Mouse (Mus musculus): Measurements from ENCODE around the gene Metrnl. TPM values are rescaled to one million over a fixed set of nuclear protein-coding genes. Genes with fewer than 3 reads are reported as not detected.
A peak's percentile ranks its signal among the peaks of the same experiment; 100 is the strongest.
"Not testable (repeated sequence)": the region's sequence is repeated elsewhere in the genome, so short reads cannot be mapped to it uniquely, and the experiment has no call there.

Gene Metrnl
- 23.4 and 24.9 TPM in 2 replicates for polyA plus RNA-seq (2015; fragmentation: Nextera tagmentation; extraction: Ambion mirVana)

DNA sequence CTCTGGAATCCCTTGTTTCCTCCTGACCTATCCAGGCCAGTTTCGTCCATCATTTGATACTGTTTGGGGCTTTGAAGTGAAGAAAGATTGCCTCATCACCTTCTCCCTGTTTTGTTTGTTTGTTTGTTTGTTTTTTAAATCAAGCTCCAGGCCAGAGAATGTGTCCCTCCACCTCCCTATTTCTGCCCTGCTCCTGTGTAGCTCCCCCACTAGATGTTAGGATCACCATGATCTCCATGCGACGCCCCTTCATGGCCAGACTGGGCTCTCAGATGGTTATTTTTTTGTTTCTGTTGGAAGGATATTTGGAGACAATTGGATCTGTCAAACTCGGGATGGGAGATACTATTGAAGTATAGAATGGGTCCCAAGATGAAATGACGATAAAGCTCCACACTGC, at the start of gene Metrnl:
TSS of gene Metrnl (plus strand) at position 301 of the 400 bp plus-strand sequence.
- H3K36me3 ChIP-seq: no peaks in the 10 kb centered on the region
- peak within 1 kb of the TSS; percentile 69 for H3K4me3 ChIP-seq (replicated peaks)
- no peaks in the 10 kb centered on the region for H3K9me3 ChIP-seq (replicated peaks)
- no peak for ATAC-seq (ENCODE audit: low FRiP score)
- H3K9ac ChIP-seq (replicated peaks): peak within 1 kb of the TSS; percentile 55
- H3K27ac ChIP-seq (replicated peaks): peak within 1 kb of the TSS; percentile 63
- H3K4me1 ChIP-seq: peaks cover 29% of the 10 kb centered on the region
- H3K27me3 ChIP-seq (replicated peaks): peaks cover 33% of the 10 kb centered on the region
- peak within 1 kb of the TSS; percentile 95 for H3K4me2 ChIP-seq
- WGBS: 90% methylated on average over 5 of the region's 5 CpGs

DNA sequence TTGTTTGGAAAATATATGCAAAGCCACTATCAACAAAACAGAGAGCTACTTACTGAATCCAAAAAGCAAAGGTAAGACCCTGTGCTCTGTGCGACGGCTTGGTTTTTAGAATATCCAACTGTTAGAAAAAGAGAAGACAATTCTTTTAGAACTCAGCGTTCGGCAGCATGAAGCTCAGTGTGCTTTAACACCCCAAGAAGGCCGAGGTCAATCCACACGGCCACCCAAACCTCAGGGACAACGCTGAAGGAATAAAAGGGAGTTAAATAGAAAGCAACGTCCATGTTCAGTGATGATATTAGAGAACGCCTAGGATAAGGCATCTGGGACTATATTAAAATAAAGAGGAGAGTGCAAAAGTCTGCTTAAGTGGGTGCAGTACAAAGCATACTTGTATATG, 49.8 kb upstream of the Metrnl start:
- WGBS: 95% methylated on average over 9 of the region's 9 CpGs
- no peak for ATAC-seq (ENCODE audit: low FRiP score)

DNA sequence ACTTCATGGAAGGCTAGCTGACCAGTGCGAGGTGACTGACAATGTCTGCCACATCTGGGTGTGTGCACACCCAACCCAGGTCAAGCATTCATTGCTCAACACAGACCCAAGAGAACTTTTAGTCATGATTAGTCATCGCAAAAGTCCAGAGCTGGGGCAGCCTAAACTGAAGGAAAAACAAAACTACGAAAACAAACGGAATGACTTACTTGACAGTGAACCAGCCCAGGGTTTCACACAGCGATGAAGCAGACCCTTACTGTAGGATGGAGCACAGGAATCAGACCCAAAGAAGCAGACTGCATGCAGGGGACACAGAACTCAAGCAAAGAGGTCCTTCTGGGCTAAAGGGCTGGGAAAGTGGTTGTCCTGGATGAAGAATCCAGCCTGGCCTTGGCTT, 49.4 kb upstream of the Metrnl start:
- H3K9me3 ChIP-seq (replicated peaks): no peaks in the 10 kb centered on the region
- no peak overlapping the region for H3K27ac ChIP-seq (replicated peaks)
- WGBS: 93% methylated on average over 5 of the region's 5 CpGs
- H3K27me3 ChIP-seq (replicated peaks): no peaks in the 10 kb centered on the region
- no peak overlapping the region for H3K4me3 ChIP-seq (replicated peaks)
- no peak overlapping the region for H3K4me2 ChIP-seq
- ATAC-seq (ENCODE audit: low FRiP score): no peak
- no peak overlapping the region for H3K9ac ChIP-seq (replicated peaks)
- H3K36me3 ChIP-seq: no peaks in the 10 kb centered on the region; the same call in 1 of the 2 replicates
- H3K4me1 ChIP-seq: no peaks in the 10 kb centered on the region

More for the DNA sequence above, 49.8 kb upstream of the Metrnl start:
- no peaks in the 10 kb centered on the region for H3K9me3 ChIP-seq (replicated peaks)
- H3K27ac ChIP-seq (replicated peaks): no peak overlapping the region
- H3K4me3 ChIP-seq (replicated peaks): no peak overlapping the region
- no peaks in the 10 kb centered on the region for H3K4me1 ChIP-seq
- no peaks in the 10 kb centered on the region for H3K27me3 ChIP-seq (replicated peaks)
- no peak overlapping the region for H3K4me2 ChIP-seq
- H3K9ac ChIP-seq (replicated peaks): no peak overlapping the region
- no peaks in the 10 kb centered on the region; the same call in 1 of the 2 replicates for H3K36me3 ChIP-seq

DNA sequence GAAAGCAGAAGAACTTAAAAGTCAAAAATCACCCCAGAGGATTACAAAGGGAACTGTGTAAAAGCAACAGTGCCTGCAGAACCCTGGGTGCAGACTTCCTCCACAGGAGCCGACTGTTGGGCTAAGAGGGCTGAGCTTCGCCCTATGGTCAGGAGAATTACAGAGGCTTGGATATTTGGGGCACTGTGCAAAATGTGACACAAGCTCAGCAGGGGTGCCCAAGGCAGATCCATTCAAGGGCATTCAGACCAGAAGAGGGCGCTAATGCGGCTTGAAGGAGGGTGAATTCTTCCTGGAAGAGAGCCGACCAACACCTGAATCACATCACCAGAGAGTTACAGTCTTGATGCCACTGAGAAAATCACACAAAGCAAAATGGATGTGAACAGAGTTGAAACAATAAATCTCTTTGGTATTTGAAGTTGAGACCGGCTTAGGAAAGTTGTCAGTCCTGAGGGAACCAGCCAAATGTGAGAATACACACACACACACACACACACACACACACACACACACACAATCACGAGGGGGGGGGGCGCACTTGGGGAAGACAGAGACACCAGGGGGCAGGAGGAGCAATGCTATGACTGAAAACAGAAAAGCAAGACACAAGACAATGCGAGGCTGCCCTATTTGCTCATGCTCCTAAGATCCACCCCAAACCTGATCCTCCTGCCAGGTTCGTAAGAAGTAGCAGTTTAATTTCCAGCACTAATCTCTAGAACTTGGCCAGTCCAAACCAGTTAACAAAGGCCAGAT, 48.6 kb upstream of the Metrnl start:
- no peak overlapping the region for H3K4me3 ChIP-seq (replicated peaks)
- WGBS: 51% methylated on average over 10 of the region's 10 CpGs
- no peaks in the 10 kb centered on the region; the same call in 1 of the 2 replicates for H3K36me3 ChIP-seq
- no peak overlapping the region for H3K27ac ChIP-seq (replicated peaks)
- no peak overlapping the region for H3K4me2 ChIP-seq
- H3K9ac ChIP-seq (replicated peaks): no peak overlapping the region
- H3K4me1 ChIP-seq: no peaks in the 10 kb centered on the region
- no peaks in the 10 kb centered on the region for H3K9me3 ChIP-seq (replicated peaks)
- no peak for ATAC-seq (ENCODE audit: low FRiP score)
- no peaks in the 10 kb centered on the region for H3K27me3 ChIP-seq (replicated peaks)

DNA sequence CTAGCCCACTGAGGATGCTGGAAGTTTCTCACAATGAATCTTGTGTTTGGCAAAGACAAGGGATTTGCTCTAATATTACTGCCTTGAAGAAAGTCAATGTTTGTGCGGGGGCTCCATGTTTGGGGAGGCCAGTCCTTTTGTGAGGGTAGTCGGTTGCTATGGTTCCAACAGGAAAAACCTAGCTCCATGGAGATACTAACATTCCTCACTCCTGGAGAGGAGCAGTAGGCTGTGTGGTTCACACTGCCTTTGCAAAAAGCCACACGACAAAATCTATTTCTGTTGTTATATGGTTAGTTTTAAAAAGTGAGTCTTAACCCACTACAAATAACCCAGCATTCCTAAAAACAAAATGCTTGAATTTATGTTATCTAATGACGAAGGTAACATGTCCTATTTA, 47.7 kb upstream of the Metrnl start:
- Histone ChIP-seq H3K4me1 (no peaks in the 10 kb centered on the region), H3K27me3 (replicated peaks) (no peaks in the 10 kb centered on the region), H3K36me3 (no peaks in the 10 kb centered on the region; the same call in 1 of the 2 replicates), H3K9me3 (replicated peaks) (no peaks in the 10 kb centered on the region), H3K9ac (replicated peaks) (no peak overlapping the region), H3K4me3 (replicated peaks) (no peak overlapping the region), H3K4me2 (no peak overlapping the region), H3K27ac (replicated peaks) (no peak overlapping the region)
- ATAC-seq (ENCODE audit: low FRiP score): no peak
- 67% methylated on average over 4 of the region's 4 CpGs for WGBS

DNA sequence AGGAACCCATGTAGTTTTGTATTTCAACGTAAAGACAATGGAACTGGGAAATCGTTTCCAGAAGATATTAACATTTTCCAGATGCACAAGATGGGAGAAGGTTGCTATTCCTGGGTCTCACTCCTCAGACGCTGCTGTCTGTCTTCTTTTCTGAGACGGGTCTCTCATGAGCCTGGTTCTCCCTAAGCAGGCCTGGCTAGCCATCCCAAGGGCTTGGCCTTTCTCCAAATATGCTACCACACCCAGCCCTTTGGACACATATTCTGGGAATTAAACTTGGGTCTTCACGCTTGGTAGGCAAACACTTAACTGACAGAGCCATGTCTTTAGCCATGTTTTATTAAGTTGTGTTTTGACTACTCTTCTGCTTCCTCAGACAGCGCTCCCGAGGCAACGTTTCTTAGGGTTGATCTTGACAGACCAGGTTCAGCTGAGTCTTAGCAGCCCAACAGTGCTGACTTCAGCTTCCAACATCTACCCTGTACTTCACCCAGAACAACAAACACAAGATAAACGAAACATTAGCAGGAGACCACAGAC, 46.9 kb upstream of the Metrnl start:
- H3K4me1 ChIP-seq: no peaks in the 10 kb centered on the region
- H3K4me3 ChIP-seq (replicated peaks): no peak overlapping the region
- H3K27me3 ChIP-seq (replicated peaks): no peaks in the 10 kb centered on the region
- ATAC-seq (ENCODE audit: low FRiP score): no peak
- no peaks in the 10 kb centered on the region; the same call in 1 of the 2 replicates for H3K36me3 ChIP-seq
- no peak overlapping the region for H3K9ac ChIP-seq (replicated peaks)
- no peak overlapping the region for H3K4me2 ChIP-seq
- H3K27ac ChIP-seq (replicated peaks): no peak overlapping the region
- WGBS: 85% methylated on average over 9 of the region's 9 CpGs
- H3K9me3 ChIP-seq (replicated peaks): no peaks in the 10 kb centered on the region

DNA sequence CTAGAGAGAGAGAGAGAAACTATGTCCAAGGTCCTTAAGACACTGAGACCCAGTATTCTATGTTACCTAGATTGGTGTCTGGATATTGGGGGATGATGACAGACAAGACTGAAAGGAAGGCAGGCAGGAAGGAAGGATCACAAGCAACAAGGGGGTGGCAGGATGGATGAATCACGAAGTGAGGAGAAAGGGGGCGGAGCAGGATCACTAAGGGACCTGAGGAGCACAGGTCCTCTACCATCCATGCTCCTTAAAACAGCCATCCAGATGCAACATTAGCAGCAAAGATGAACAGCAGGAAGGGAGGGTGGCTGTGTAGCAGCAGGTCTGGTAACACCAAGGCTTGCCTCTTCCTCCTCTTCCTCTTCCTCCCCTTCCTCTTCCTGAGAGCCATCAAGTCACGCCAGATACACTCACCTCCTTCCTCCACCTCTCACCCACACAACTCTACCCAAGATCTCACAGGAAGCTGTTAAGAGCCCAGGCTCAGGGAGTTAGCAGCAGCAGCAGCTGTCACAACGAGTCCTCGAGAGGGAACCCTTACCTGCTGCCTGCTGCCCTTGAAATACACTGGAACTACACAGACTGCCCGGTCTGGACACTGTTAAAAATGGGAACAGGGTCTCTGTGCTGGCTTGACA, 46.1 kb upstream of the Metrnl start:
- Histone ChIP-seq H3K4me2 (no peak overlapping the region), H3K9me3 (replicated peaks) (no peaks in the 10 kb centered on the region), H3K27me3 (replicated peaks) (no peaks in the 10 kb centered on the region), H3K27ac (replicated peaks) (no peak overlapping the region), H3K9ac (replicated peaks) (no peak overlapping the region), H3K4me3 (replicated peaks) (no peak overlapping the region), H3K36me3 (no peaks in the 10 kb centered on the region; the same call in 1 of the 2 replicates), H3K4me1 (no peaks in the 10 kb centered on the region)
- ATAC-seq (ENCODE audit: low FRiP score): no peak
- WGBS: 90% methylated on average over 6 of the region's 6 CpGs

DNA sequence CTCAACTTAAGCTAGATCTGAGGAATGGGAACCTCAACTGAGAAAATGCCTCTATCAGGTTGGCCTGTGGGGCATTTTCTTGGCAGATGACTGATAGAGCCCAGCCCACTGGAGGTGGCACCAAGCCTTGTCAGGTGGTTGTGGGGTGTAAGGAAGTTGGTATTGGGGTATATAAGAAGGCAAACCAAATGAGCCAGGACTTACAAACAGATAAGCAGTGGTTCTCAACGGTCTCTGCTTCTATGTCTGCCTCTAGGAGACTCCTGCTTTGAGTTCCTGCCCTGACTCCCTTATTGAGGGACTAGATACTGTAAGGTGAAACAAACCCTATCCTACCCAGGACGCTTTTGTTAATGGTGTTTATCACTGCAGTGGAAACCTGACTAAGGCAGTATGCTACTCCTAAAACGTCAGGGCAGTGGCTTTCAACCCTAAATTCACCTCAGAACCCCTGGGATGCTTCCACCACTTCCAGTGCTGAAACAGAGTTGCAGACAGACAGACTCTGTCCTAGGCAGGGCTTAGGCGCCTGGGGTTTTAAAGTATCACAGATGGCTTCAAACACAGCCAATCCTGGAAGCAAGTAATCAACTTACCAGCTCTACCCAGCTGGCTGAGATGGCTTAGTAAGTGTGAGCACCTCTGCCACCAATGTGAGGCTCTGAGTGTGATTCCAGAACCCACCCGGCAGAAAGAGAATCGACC, 45.4 kb upstream of the Metrnl start:
- Histone ChIP-seq H3K27me3 (replicated peaks) (no peaks in the 10 kb centered on the region), H3K4me1 (no peaks in the 10 kb centered on the region), H3K36me3 (no peaks in the 10 kb centered on the region), H3K9me3 (replicated peaks) (no peaks in the 10 kb centered on the region), H3K27ac (replicated peaks) (no peak overlapping the region), H3K4me3 (replicated peaks) (no peak overlapping the region), H3K9ac (replicated peaks) (no peak overlapping the region), H3K4me2 (no peak overlapping the region)
- WGBS: 89% methylated on average over 6 of the region's 6 CpGs
- ATAC-seq (ENCODE audit: low FRiP score): no peak

DNA sequence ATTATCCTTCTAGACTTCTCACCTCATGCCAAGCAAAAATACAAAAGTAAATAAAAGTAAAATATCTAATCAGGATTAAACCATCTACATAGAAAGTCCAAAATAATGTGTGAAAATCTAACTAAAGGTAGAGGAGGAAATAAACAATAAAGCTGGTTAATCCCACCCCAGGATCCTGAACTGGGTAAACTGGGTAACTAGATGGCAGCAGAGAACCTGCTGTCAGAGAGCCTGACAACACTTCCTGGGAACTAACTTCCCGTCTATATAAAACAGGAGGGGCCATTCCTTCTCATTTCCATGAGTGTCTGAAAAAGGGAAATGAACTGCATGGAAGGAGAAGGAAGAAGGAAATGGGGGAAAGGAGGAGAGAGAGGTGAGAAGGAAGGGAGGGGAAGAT, 43.2 kb upstream of the Metrnl start:
- 52% methylated on average over 1 of the region's 1 CpGs for WGBS
- no peak for ATAC-seq (ENCODE audit: low FRiP score)

DNA sequence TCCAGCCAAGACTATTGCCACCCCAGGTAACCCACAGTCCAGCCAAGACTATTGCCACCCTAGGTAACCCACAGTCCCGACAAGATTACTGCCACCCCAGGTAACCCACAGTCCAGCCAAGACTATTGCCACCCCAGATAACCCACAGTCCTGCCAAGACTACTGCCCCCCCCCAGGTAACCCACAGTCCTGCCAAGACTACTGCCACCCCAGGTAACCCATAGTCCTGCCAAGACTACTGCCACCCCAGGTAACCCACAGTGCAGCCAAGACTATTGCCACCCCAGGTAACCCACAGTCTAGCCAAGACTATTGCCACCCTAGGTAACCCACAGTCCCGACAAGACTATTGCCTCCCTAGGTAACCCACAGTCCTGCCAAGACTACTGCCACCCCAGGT, 40.7 kb upstream of the Metrnl start:
- H3K27ac ChIP-seq (replicated peaks); H3K4me3 ChIP-seq (replicated peaks); H3K9me3 ChIP-seq (replicated peaks); ATAC-seq (ENCODE audit: low FRiP score); H3K4me1 ChIP-seq; H3K36me3 ChIP-seq; H3K27me3 ChIP-seq (replicated peaks); H3K9ac ChIP-seq (replicated peaks); H3K4me2 ChIP-seq: not testable (repeated sequence)
- 100% methylated on average over 2 of the region's 2 CpGs for WGBS

More for the DNA sequence above, 43.2 kb upstream of the Metrnl start:
- Histone ChIP-seq H3K36me3 (0 out of 2 replicates have a peak, but pooled peaks cover 3% of the 10 kb centered on the region), H3K4me3 (replicated peaks) (no peak overlapping the region), H3K27ac (replicated peaks) (no peak overlapping the region), H3K4me2 (no peak overlapping the region), H3K9me3 (replicated peaks) (no peaks in the 10 kb centered on the region), H3K27me3 (replicated peaks) (no peaks in the 10 kb centered on the region), H3K9ac (replicated peaks) (no peak overlapping the region), H3K4me1 (no peaks in the 10 kb centered on the region)

DNA sequence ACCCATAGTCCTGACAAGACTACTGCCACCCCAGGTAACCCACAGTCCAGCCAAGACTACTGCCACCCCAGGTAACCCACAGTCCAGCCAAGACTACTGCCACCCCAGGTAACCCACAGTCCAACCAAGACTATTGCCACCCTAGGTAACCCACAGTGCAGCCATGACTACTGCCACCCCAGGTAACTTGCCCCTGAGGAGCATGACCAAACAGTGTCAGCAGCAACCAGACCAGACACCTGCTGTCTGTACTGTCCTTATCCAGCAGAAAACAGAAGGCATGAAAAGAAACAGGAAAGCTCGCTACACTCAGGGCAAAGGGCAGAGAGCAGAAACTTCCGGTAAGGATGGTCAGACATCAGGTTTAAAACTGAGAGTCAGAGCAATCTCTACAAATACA, 40.2 kb upstream of the Metrnl start:
- WGBS: 94% methylated on average over 2 of the region's 2 CpGs
- no peaks in the 10 kb centered on the region for H3K27me3 ChIP-seq (replicated peaks)
- H3K9me3 ChIP-seq (replicated peaks): no peaks in the 10 kb centered on the region
- no peak overlapping the region for H3K27ac ChIP-seq (replicated peaks)
- H3K4me1 ChIP-seq: no peaks in the 10 kb centered on the region
- H3K9ac ChIP-seq (replicated peaks): no peak overlapping the region
- 0 out of 2 replicates have a peak, but pooled peaks cover 3% of the 10 kb centered on the region for H3K36me3 ChIP-seq
- H3K4me2 ChIP-seq: no peak overlapping the region
- ATAC-seq (ENCODE audit: low FRiP score): no peak
- H3K4me3 ChIP-seq (replicated peaks): no peak overlapping the region

Measured in neural tube, embryonic 15.5 days (tissue).